In the genomic region with DNA sequence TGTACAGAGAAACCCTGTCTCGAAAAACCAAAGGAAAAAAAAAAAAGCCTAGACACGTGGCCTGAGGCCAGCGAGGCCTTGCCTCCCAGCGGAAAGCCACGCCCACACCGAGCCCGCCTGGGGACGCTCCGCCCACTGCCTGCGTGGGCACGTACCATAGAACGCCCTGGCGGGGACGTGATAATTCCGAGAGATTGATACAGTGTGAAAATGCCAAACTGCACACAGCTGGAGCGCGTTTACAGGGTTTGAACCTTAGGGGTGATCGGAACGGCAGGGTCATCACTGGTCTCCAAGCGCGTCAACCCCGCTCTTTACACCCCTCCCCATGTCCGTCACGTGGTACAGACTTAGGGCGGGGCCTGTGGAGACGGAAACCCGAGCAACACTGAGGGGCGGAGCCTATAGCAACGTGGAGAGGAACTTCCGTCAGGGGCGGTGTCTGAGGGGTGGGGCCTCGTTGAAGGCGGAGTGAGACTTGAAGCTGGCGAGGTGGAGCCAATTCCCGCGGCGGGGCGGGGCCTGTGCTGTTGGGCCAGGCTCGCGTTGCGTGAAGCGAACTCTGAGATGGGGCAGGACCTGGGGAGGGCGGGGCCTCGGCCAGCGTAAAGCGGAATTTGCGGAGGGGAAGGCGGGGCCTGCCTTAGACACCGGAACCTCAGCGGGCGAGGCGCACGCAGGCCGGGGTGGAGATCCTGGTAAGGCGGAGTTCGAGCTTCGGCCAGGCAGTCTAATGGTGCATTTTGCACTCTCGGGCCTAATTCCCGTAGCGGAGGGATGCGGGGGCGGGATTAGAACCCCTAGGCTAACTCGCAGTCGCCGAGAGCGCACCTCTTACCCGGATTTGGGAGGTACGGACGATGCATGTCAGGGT, we compare ENCODE assay signal across 8 mouse cellular contexts. TPM values are rescaled to one million over a fixed set of nuclear protein-coding genes. Genes with fewer than 3 reads are reported as not detected.
DNase-seq lines count a peak whose midpoint lies in the region; ATAC-seq and TF ChIP-seq lines count a peak whose summit lies in the region.

A gene (plus strand): TSS at position 634 of the 874 bp plus-strand sequence.

- peak within 1 kb of the TSS; percentile 66 to 77 (median 69) for H3K4me3 ChIP-seq in CH12.LX (replicated peaks in 1 of 3; ENCODE audit: low read depth in 2 of 3, low read length in 2 of 3, poor library complexity in 1 of 3)
- peak within 1 kb of the TSS; percentile 65 for H3K4me3 ChIP-seq in forebrain, embryonic 11.5 days (ENCODE audit: low read depth, low read length)
- H3K4me3 ChIP-seq in heart, embryonic 16.5 days (ENCODE audit: low read length): peak within 1 kb of the TSS; percentile 71
- H3K4me3 ChIP-seq in liver, embryonic 15.5 days (replicated peaks): peak within 1 kb of the TSS; percentile 65
- H3K4me3 ChIP-seq in neural tube, embryonic 12.5 days: peak within 1 kb of the TSS; percentile 59

- H3K27ac ChIP-seq in CH12.LX (ENCODE audit: insufficient read depth, low read depth): peak within 1 kb of the TSS; percentile 81
- H3K27ac ChIP-seq in forebrain, embryonic 11.5 days (ENCODE audit: low read depth, low read length): peak within 1 kb of the TSS; percentile 73
- peak within 1 kb of the TSS; percentile 92 for H3K27ac ChIP-seq in heart, embryonic 16.5 days (ENCODE audit: low read length)
- peak within 1 kb of the TSS; percentile 86 for H3K27ac ChIP-seq in liver, embryonic 15.5 days (replicated peaks)
- peak within 1 kb of the TSS; percentile 57; the same call in 1 of the 2 replicates for H3K27ac ChIP-seq in neural tube, embryonic 12.5 days

- in situ Hi-C loops in CH12.LX (cut with MboI; ENCODE audit: low pct_ligation_motif_present, low pct_unique_long_range_greater_than_20kb, low sequenced_read_pairs): loop anchor here (5.0 kb wide), 1 partner anchor 38 kb away; no protein-coding TSS in a partner anchor

- H3K9me3 ChIP-seq in CH12.LX (replicated peaks; ENCODE audit: low read length): no peaks in the 10 kb centered on the region
- no peaks in the 10 kb centered on the region for H3K9me3 ChIP-seq in forebrain, embryonic 11.5 days (ENCODE audit: control insufficient read depth, low read length)
- no peaks in the 10 kb centered on the region for H3K9me3 ChIP-seq in heart, embryonic 16.5 days (replicated peaks; ENCODE audit: control insufficient read depth, low read length)
- H3K9me3 ChIP-seq in liver, embryonic 15.5 days (replicated peaks): no peaks in the 10 kb centered on the region
- H3K9me3 ChIP-seq in neural tube, embryonic 12.5 days: no peaks in the 10 kb centered on the region

- peak; percentile 90 for ATAC-seq in forebrain, embryonic 11.5 days (replicated peaks; ENCODE audit: low FRiP score)
- peak; percentile 95 for ATAC-seq in heart, embryonic 16.5 days (replicated peaks; ENCODE audit: extremely low read depth, insufficient read depth, low FRiP score)
- peak; percentile 90 for ATAC-seq in liver, embryonic 15.5 days (ENCODE audit: insufficient read depth)
- peak; percentile 94 for ATAC-seq in neural tube, embryonic 12.5 days (ENCODE audit: low FRiP score, low read depth)

- H3K9ac ChIP-seq in CH12.LX (ENCODE audit: insufficient read depth, low read depth): peak within 1 kb of the TSS; percentile 69
- peak within 1 kb of the TSS; percentile 70 for H3K9ac ChIP-seq in forebrain, embryonic 11.5 days (ENCODE audit: low read length)
- H3K9ac ChIP-seq in heart, embryonic 16.5 days (ENCODE audit: low read length): peak within 1 kb of the TSS; percentile 90
- H3K9ac ChIP-seq in liver, embryonic 15.5 days: peak within 1 kb of the TSS; percentile 64
- peak within 1 kb of the TSS; percentile 79 for H3K9ac ChIP-seq in neural tube, embryonic 12.5 days

- peak within 1 kb of the TSS; percentile 79 for H3K4me2 ChIP-seq in CH12.LX (ENCODE audit: insufficient read depth, low read depth, poor library complexity, severe bottlenecking)
- H3K4me2 ChIP-seq in forebrain, embryonic 11.5 days (ENCODE audit: low read depth, low read length, severe bottlenecking): peak within 1 kb of the TSS; percentile 74
- peak within 1 kb of the TSS; percentile 88 for H3K4me2 ChIP-seq in heart, embryonic 16.5 days (ENCODE audit: low read depth, low read length)
- peak within 1 kb of the TSS; percentile 92 for H3K4me2 ChIP-seq in liver, embryonic 15.5 days
- peak within 1 kb of the TSS; percentile 86 for H3K4me2 ChIP-seq in neural tube, embryonic 12.5 days (replicated peaks)

- peak; percentile 91 for TF ChIP-seq POLR2A in CH12.LX (IDR thresholded peaks at IDR 0.05; ENCODE audit: low read depth, low read length)

- WGBS in forebrain, embryonic 11.5 days: under 1% methylated on average over 69 of the region's 69 CpGs
- under 1% methylated on average over 69 of the region's 69 CpGs for WGBS in heart, embryonic 16.5 days
- WGBS in liver, embryonic 15.5 days (ENCODE audit: insufficient replicate concordance): under 1% methylated on average over 69 of the region's 69 CpGs
- WGBS in neural tube, embryonic 12.5 days: under 1% methylated on average over 69 of the region's 69 CpGs

- no peak for TF ChIP-seq EP300 in CH12.LX (IDR thresholded peaks at IDR 0.05; ENCODE audit: low read length)

- peak; percentile 99 for DNase-seq in CH12.LX (ENCODE audit: extremely low read depth)
- peak; percentile 100 for DNase-seq in c-Kit-positive CD71-positive TER-119-negative erythroid progenitor cells, embryonic 14.5 days (ENCODE audit: low read depth)
- DNase-seq in forebrain, embryonic 11.5 days (ENCODE audit: low spot score): peak; percentile 100
- peak; percentile 100 for DNase-seq in kidney, postnatal 36 days
- DNase-seq in telencephalon, adult 2 months (ENCODE audit: low read depth, low spot score): peak; percentile 100

- TF ChIP-seq CTCF in CH12.LX (conservative IDR thresholded peaks at IDR 0.05 in 1 of 2, IDR thresholded peaks at IDR 0.05 in 1 of 2; ENCODE audit: low read depth in 2 of 2, low read length in 2 of 2): no peak

- H3K36me3 ChIP-seq in CH12.LX (replicated peaks in 1 of 2; ENCODE audit: control insufficient read depth in 1 of 2, insufficient read depth in 1 of 2, low read length in 1 of 2): peaks cover 0 to 30% of the 10 kb centered on the region in 2 experiments
- no peaks in the 10 kb centered on the region for H3K36me3 ChIP-seq in forebrain, embryonic 11.5 days (ENCODE audit: control insufficient read depth, insufficient read depth, low read length)
- H3K36me3 ChIP-seq in heart, embryonic 16.5 days (ENCODE audit: control insufficient read depth, insufficient read depth): no peaks in the 10 kb centered on the region
- no peaks in the 10 kb centered on the region; the same call in 1 of the 2 replicates for H3K36me3 ChIP-seq in liver, embryonic 15.5 days (replicated peaks)
- H3K36me3 ChIP-seq in neural tube, embryonic 12.5 days: peaks cover 5% of the 10 kb centered on the region; the same call in 1 of the 2 replicates

- no peak for TF ChIP-seq RAD21 in CH12.LX (IDR thresholded peaks at IDR 0.05; ENCODE audit: low read depth, low read length)

- H3K27me3 ChIP-seq in CH12.LX (replicated peaks): no peaks in the 10 kb centered on the region
- H3K27me3 ChIP-seq in forebrain, embryonic 11.5 days (ENCODE audit: control insufficient read depth, insufficient read depth, low read length): no peaks in the 10 kb centered on the region
- no peaks in the 10 kb centered on the region for H3K27me3 ChIP-seq in heart, embryonic 16.5 days (ENCODE audit: control insufficient read depth, insufficient read depth, low read length)
- H3K27me3 ChIP-seq in liver, embryonic 15.5 days: no peaks in the 10 kb centered on the region
- no peaks in the 10 kb centered on the region for H3K27me3 ChIP-seq in neural tube, embryonic 12.5 days (replicated peaks)

- peaks cover 11 to 47% of the 10 kb centered on the region in 2 experiments for H3K4me1 ChIP-seq in CH12.LX (ENCODE audit: control insufficient read depth in 1 of 2, insufficient read depth in 2 of 2)
- peaks cover 13% of the 10 kb centered on the region for H3K4me1 ChIP-seq in forebrain, embryonic 11.5 days (replicated peaks; ENCODE audit: control insufficient read depth, insufficient read depth, low read length)
- peaks cover 20% of the 10 kb centered on the region for H3K4me1 ChIP-seq in heart, embryonic 16.5 days (ENCODE audit: control insufficient read depth, insufficient read depth, low read length)
- peaks cover 64% of the 10 kb centered on the region for H3K4me1 ChIP-seq in liver, embryonic 15.5 days (replicated peaks)
- peaks cover 24% of the 10 kb centered on the region for H3K4me1 ChIP-seq in neural tube, embryonic 12.5 days

- no peaks in the 10 kb centered on the region for H3K79me2 ChIP-seq in CH12.LX (replicated peaks; ENCODE audit: control insufficient read depth, extremely low read depth, insufficient read depth, poor library complexity, severe bottlenecking)

- dilution Hi-C loops in CH12.LX (cut with MboI; ENCODE audit: extremely low pct_ligation_motif_present, extremely low pct_unique_long_range_greater_than_20kb, low sequenced_read_pairs): no loop called here

TF ChIP-seq in CH12.LX, 34 proteins besides CTCF, POLR2A, EP300 and RAD21 (continues in another document):
- TF ChIP-seq SIN3A (IDR thresholded peaks at IDR 0.05; ENCODE audit: low read length): 0 out of 2 replicates have a peak, but pooled peaks have one; percentile 58
- TF ChIP-seq JUN (IDR thresholded peaks at IDR 0.05; ENCODE audit: insufficient read depth, low read depth, low read length): no peak
- 0 out of 2 replicates have a peak, but pooled peaks have one; percentile 24 for TF ChIP-seq MEF2A (IDR thresholded peaks at IDR 0.05; ENCODE audit: borderline replicate concordance, low read depth, low read length)
- TF ChIP-seq IRF4 (IDR thresholded peaks at IDR 0.05; ENCODE audit: low read depth, low read length): 0 out of 2 replicates have a peak, but pooled peaks have one; percentile 31
- TF ChIP-seq MXI1 (IDR thresholded peaks at IDR 0.05; ENCODE audit: low read depth, low read length): peak; percentile 91
- TF ChIP-seq NRF1 (IDR thresholded peaks at IDR 0.05; ENCODE audit: low read depth, low read length): peak; percentile 64
- TF ChIP-seq USF1 (IDR thresholded peaks at IDR 0.05; ENCODE audit: low read depth, low read length): peak; percentile 88
- TF ChIP-seq ZMIZ1 (IDR thresholded peaks at IDR 0.05; ENCODE audit: low read depth, low read length): peak; percentile 78
- TF ChIP-seq E2F4 (IDR thresholded peaks at IDR 0.05; ENCODE audit: insufficient replicate concordance, low read depth, low read length): no peak
- TF ChIP-seq ETS1 (conservative IDR thresholded peaks at IDR 0.05; ENCODE audit: low read depth, low read length): 0 out of 2 replicates have a peak, but pooled peaks have one; percentile 22
- peak; percentile 91 for TF ChIP-seq NELFE (IDR thresholded peaks at IDR 0.05; ENCODE audit: low read depth, low read length)

RNA-seq across cellular contexts. Expression of the gene that starts here (rescaled TPM):
- total RNA-seq in CH12.LX (2012; rRNA removed) (14.5 and 15.0 TPM in 2 replicates), CH12.LX (2014; rRNA removed) (9.0 and 9.8 TPM in 2 replicates)
- polyA plus RNA-seq in CH12.LX (2012; ENCODE audit: insufficient read length, low read depth): 10.0 and 10.9 TPM in 2 replicates
- 17.0 and 17.1 TPM in 2 replicates for polyA plus RNA-seq in forebrain, embryonic 11.5 days (2014; fragmentation: Nextera tagmentation; extraction: Ambion mirVana)
- polyA plus RNA-seq in heart, embryonic 16.5 days (2015; fragmentation: Nextera tagmentation; extraction: Ambion mirVana): 15.3 and 16.6 TPM in 2 replicates
- 7.2 and 7.5 TPM in 2 replicates for polyA plus RNA-seq in liver, embryonic 15.5 days (2015; fragmentation: Nextera tagmentation; extraction: Ambion mirVana)
- 25.2 TPM in 2 replicates for polyA plus RNA-seq in neural tube, embryonic 12.5 days (2016; fragmentation: Nextera tagmentation; extraction: Ambion mirVana)

Comparison
In these comparisons a context has a peak if more than half of its experiments do, and no peak if none do; other contexts are left out.
1. Peak in every context shown above with its lines: DNase-seq, ATAC-seq, H3K4me3 ChIP-seq and H3K27ac ChIP-seq.